Mouse (Mus musculus) adrenal gland, adult (tissue): ENCODE data around the gene P3h4.
"Not testable (repeated sequence)": the region's sequence is repeated elsewhere in the genome, so short reads cannot be mapped to it uniquely, and the experiment has no call there.

ENCODE experiments used
- DNase-seq, 2 experiments: peaks; one replicate each; pipeline ENCODE4 v3.0.0; 2022 to 2023; ENCODE audit warnings: low spot score in 1 of 2; ENCODE audit not compliant: inconsistent age in 2 of 2

Gene P3h4

DNA sequence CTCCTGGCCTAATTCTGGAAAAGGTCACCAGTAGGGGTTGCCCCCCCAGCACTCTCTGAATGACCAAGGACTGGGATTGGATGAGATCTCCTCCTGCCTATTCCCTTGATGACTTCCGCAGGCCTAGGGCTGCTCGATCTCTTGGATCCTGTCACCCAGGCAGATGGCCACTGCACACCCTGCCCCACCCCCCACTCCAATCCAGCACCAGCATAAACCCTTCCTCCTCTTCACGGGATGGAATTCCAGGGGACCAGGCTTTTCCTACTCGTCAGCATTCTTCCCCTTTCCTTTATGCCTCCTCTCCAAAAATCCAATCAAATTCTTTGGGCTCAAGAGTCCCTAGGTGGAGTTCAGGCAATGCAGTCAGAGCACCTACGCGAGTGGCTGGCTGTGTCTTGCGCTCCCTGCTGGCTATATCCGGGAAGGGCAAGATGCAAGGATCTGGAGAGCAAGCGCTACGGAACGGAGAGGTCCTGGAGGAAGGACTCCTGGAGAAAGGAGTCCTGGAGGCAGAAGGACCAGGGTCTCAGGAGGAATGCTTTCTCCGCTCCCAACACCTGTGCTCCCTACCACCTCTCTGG lies 51.6 kb downstream of the P3h4 start:
- peak; percentile 72 to 89 for DNase-seq

DNA sequence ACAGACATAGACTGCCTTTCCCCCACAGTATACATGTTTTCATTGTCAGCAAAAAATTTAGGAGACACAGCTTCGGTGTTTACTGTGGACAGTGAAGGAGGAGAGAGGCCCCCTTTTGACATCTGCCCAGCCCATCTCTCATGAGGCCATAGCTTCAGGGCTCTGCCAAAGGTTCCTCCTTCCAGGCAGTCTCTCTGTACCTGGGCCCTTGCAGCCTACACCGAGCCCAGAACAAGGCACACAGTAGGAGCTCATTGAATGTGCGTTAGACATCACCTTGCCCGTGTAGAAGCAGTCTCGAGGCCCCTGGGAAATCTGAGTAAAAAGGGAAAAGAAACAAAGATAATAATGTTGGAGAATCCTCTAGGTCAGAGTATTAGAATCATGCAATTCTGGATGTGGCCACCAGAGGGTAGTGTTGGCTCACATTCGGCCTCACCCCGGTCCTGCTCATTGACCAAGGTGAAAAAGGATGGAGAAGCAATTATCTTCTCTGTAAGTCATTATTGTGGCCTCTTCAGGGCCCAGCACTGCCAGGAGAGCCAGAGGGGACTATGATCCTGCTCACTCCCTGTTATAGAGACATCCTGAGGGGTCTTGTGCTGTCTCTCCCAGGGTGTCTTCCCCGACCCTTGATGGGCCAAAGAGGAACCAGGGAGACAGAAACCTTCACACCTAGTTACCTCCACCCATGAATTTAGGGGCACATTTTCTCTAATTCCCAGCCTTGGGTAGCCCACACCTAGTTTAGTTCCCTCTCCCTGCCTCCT lies 52.2 kb downstream of the P3h4 start:
- DNase-seq, result peak; percentile 77 to 94

GRCm38 (mm10) chr11:100361059-100361458 lies 53.6 kb downstream of the P3h4 start:
- not testable (repeated sequence) for DNase-seq

GRCm38 (mm10) chr11:100360175-100360574 lies 54.5 kb downstream of the P3h4 start:
- DNase-seq, result no peak
